Mouse (Mus musculus) T-helper 17 cell (primary cell): ENCODE measurements around the gene Arhgap17.

Source experiments
- in situ Hi-C, 2 experiments: fragments of 300-600 bp; cut with MboI, MseI; formaldehyde crosslinking; loops; 1 replicate in 1 of 2; 2 replicates in 1 of 2; pipeline ENCODE4 v1.15.1; 2025; ENCODE audit warnings: high pct_unique_total_duplicates in 2 of 2

Gene Arhgap17

GRCm38 (mm10) chr7:123368778-123369746, 653 bp downstream of the Arhgap17 start:
- in situ Hi-C loops = loop anchor here in 1 of 2 experiments (10.0 kb wide), 1 partner anchor 1074 kb away; no protein-coding TSS in a partner anchor

- in situ Hi-C loops = loop anchor here in 1 of 2 experiments (10.0 kb wide), 1 partner anchor 1073 kb away; no protein-coding TSS in a partner anchor
Measured at GRCm38 (mm10) chr7:123368187-123368586, 1.5 kb downstream of the Arhgap17 start.

DNA sequence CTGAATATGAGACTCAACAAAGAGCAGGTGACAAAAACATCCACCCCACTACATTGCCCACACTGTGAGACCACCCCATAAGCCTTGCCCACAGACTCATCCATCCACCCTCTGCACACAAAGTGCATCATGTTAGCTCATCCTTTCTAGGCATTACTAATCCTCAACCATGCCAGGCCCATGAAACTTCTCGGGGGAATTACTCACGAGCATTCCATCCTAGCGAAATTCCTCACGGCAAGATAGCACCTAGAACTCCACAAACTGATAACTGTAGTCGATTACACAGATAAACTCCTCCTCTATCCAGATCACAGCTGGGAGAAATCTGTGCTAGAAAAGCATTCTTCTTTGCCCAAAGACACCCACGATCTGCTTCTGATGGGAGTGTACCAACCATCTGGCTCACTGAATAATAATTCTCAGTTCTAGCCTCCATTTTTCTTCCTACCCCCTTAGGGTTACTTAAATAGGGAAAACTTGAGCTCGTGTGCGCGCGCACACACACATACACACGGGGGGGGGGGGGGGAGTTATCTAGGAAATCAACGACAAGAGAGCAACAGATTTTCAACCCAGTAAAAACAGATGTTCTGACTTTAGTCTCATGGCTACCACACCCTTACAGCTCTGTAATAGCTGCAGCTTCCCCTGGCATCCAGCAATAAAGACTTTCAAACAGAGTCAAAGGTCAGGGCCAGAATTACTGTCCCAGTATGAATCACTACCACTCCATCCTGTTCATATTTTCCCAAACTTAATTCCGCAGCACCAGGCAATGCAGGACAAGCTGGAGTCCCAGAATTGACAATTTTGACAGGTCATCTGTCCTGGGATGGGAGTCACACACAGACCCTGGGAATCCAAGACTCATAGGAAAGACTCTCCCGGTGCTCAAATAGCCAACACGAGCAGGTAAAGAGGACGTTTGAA, 2.2 kb downstream of the Arhgap17 start:
- in situ Hi-C loops = loop anchor here in 1 of 2 experiments (10.0 kb wide), 1 partner anchor 1073 kb away; no protein-coding TSS in a partner anchor

GRCm38 (mm10) chr7:123366806-123367205, 2.9 kb downstream of the Arhgap17 start:
- in situ Hi-C loops = loop anchor here in 1 of 2 experiments (10.0 kb wide), 1 partner anchor 1072 kb away; no protein-coding TSS in a partner anchor

DNA sequence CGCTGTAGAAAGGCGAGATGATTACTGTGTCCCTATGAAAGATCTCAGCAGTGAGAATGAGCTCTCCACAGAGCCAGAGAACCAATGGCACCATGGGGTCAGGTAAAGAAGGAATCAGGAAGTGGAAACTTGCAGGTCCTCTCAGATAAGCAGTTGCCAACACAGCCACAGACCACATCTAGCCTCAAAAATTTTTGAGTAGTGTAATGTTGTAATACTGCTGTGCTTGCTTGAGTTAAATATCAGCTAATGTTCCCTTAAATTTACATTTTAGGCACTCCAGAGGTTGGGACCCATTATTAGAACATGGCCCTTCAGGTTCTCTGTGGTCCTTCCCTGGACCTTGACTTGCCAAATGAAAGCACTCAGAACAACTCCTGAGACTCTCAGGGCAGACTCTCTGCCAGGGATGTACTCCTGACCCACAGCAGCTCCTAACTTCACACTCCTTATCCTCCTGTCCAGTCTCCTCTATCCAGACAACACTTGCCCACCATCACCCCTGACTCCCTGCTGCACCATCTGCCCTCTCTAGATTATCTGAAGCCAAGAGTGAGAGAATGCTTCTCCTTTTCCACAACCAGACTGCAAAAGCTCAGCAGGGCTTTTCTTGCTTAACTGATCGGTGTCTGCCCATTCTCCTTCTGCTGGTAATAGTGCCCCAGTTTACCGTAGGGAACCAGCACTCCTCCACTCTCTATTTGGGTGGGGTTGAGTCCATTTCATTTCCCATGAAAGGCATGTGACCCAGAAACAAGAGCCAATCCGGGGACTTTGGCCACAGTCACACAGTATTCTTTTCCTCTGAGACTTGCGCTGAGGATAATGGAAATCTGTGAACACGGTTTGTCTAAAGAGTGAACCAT, 3.6 kb downstream of the Arhgap17 start:
- in situ Hi-C loops = loop anchor here in 1 of 2 experiments (10.0 kb wide), 1 partner anchor 1071 kb away; no protein-coding TSS in a partner anchor

- in situ Hi-C loops = loop anchor here in 1 of 2 experiments (10.0 kb wide), 1 partner anchor 1069 kb away; no protein-coding TSS in a partner anchor
Measured at GRCm38 (mm10) chr7:123363971-123364370, 5.7 kb downstream of the Arhgap17 start.

DNA sequence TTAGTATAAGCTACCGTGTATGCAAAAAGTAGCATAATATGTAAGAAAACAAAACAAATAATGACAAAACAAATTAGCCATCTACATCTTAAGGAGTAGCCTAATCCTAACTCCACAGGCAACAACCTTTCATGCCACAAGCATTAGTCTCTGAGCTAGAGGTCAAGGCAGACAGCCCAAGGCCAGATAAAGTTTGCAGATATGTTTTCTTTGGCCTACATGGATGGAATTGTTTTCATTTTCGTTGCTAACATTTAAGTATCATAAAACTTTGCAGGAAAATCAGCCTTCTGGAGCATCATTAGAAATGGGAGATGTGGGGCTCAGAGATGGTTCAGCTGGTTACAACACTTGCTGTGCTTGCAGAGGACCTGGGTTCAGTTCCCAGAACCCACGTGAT, 6.9 kb downstream of the Arhgap17 start:
- in situ Hi-C loops = loop anchor here in 1 of 2 experiments (10.0 kb wide), 1 partner anchor 1068 kb away; no protein-coding TSS in a partner anchor

GRCm38 (mm10) chr7:123361229-123361980, 8.3 kb downstream of the Arhgap17 start:
- in situ Hi-C loops = loop anchor here in 1 of 2 experiments (10.0 kb wide), 1 partner anchor 1067 kb away; no protein-coding TSS in a partner anchor

GRCm38 (mm10) chr7:123360185-123360584, 9.5 kb downstream of the Arhgap17 start:
- in situ Hi-C loops = loop anchor here in 1 of 2 experiments (10.0 kb wide), 1 partner anchor 1065 kb away; no protein-coding TSS in a partner anchor

GRCm38 (mm10) chr7:123359101-123359500, 10.6 kb downstream of the Arhgap17 start:
- in situ Hi-C loops = loop anchor here in 1 of 2 experiments (10.0 kb wide), 1 partner anchor 414 kb away; no protein-coding TSS in a partner anchor

DNA sequence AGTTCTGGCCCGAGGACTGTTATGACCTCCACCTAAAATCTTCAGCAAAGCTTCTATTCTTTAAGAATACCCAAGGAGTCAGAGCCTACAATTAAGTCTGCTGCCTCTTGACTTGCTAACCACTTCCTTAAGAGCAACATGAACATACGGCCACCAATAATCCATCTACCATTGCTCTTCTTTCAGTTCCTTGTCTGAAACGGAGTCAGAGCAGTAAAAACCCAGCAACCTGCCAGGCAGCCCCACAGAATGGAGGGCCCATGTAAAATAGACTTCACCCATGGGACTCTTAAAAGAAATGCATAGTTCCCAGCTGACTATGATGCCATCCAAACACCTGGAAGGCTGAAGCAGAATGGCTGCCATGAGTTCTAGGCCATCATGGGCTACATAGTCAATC, 13.6 kb downstream of the Arhgap17 start:
- in situ Hi-C loops = loop anchor here in 1 of 2 experiments (10.0 kb wide), 1 partner anchor 411 kb away; no protein-coding TSS in a partner anchor

DNA sequence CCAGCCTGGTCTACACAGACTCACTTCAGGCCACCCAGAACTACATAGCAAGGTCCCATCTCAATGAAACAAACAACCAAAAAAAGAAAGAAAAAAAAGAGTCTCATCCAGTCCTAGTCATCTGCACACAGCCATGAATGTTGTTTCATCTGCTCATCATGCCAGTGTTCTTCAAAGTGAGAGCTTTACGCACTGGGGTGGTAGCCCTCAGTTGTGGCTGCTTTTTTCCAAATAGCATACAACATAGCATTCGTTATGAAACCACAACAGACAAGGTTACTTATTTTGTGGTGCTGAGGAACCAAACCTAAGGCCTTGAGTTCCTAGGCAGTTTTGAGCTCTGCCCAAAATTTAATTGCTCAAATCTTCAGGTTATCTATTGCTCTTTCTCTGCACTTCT, 14.9 kb downstream of the Arhgap17 start:
- in situ Hi-C loops = loop anchor here in 1 of 2 experiments (10.0 kb wide), 1 partner anchor 410 kb away; no protein-coding TSS in a partner anchor

DNA sequence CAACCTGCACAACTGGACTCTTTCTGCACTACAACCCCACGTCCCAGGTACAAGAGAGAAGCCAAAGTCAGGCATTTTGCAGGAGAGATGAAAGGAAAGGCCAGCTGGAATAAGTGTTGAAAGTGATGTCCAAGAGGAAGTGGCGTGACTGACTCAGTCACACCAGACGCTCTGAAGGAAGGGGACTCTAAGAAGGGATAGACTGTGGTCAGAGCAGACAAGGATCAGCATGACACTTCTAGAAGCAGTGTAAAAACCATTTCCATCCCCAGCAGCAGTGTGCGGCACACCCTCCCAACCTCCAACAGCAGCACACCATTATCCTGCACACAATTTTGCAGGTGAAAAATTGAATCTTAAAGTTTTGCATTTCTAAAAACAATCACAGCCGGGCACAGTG, 15.3 kb downstream of the Arhgap17 start:
- in situ Hi-C loops = loop anchor here in 1 of 2 experiments (10.0 kb wide), 1 partner anchor 410 kb away; no protein-coding TSS in a partner anchor

GRCm38 (mm10) chr7:123353879-123354278, 15.8 kb downstream of the Arhgap17 start:
- in situ Hi-C loops = loop anchor here in 1 of 2 experiments (10.0 kb wide), 1 partner anchor 409 kb away; no protein-coding TSS in a partner anchor

GRCm38 (mm10) chr7:123353081-123353480, 16.6 kb downstream of the Arhgap17 start:
- in situ Hi-C loops = loop anchor here in 1 of 2 experiments (10.0 kb wide), 1 partner anchor 408 kb away; no protein-coding TSS in a partner anchor

- in situ Hi-C loops = loop anchor here in 1 of 2 experiments (10.0 kb wide), 1 partner anchor 405 kb away; no protein-coding TSS in a partner anchor
Measured at GRCm38 (mm10) chr7:123350243-123350642, 19.5 kb downstream of the Arhgap17 start.

DNA sequence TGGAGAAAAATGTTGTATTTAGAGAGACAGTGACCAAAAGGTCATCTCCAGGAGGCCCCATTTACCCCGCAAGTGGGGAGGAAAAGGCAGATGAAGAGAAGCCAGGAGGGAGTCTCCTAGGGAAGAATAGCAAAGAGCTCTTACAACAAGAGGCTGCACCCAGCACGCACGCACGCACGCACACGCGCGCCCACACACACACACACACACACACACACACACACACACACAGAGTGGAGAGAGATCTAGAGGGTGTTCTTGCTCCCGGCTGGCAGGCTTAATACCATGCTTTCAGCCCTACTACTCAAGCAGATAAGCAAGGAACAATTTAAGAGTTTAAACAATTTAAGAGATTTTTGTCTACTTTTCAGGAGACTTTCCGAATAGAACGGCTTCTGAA, 19.9 kb downstream of the Arhgap17 start:
- in situ Hi-C loops = loop anchor here in 1 of 2 experiments (10.0 kb wide), 1 partner anchor 405 kb away; no protein-coding TSS in a partner anchor

DNA sequence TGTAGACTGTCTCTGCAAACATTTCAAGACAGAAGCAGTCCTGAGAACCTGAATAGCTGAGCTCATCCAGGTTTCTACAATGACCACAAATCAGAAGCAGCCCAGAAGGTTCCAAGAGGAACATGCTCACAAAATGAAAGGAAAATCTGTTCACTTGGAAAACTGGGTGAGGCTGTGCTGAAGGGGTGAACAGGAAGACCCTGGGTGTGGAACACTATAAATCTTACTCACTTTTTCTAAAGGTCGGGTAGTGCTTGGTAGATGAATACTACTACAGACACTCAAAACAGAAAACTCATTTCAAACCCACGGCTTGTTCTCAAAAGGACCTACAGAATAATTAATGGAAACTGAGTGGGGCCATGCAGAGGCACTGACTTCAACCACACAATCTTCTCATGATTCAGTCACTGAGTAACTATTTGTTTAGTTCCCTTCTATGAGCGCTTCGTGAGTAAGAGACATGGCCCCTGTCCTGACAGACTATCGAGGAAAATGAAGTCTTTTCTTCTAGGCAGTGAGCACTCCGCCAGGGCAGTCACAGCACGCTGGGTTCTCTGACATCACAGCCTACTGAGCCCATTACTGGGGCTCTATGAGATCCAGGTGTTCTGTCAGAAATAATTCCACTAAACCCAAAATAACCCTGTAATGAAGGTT, 23.0 kb downstream of the Arhgap17 start:
- in situ Hi-C loops = no loop called here
